Comparison of ENCODE assay signal across 8 mouse cellular contexts in the genomic region with DNA sequence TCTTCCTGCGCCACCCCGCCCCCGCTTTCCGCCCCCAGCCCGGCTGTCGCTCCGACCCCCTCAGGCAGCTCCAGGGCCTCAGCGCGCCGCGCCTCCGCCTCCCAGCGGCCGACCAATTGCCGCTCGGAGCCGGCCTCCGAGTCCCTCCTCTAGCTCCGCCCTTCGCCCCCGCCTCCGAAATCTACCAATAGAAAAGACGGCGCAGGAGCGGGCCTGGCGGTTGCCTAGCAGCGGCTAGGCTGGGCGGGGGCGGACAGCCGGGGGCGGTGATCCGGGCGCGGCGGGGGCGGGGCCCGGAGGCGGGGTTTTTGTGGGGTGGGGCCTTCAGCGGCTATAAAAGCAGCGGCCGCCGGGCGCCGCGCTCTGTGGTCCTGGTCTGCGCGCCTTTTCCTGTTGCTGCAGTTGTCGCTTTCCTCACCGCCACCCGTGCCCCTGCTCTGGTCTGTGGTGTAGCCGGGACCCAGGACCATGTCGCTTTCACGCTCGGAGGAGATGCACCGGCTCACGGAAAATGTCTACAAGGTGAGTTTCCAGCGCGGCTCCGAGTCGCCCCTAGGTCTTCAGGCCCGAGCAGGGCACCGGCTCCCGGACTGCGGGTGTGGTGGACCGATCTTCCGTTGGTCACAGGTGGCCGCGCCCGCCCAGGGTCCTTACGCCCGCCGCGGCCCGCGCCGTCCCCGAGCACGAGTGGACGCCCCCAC. TPM values are rescaled to one million over a fixed set of nuclear protein-coding genes. Genes with fewer than 3 reads are reported as not detected.
DNase-seq lines count a peak whose midpoint lies in the region; ATAC-seq and TF ChIP-seq lines count a peak whose summit lies in the region.

A gene (plus strand): TSS at position 37 of the 701 bp plus-strand sequence.

- peaks cover 7% of the 10 kb centered on the region for H3K4me1 ChIP-seq in ES-Bruce4 (ENCODE audit: control insufficient read depth, insufficient read depth, low read length)
- H3K4me1 ChIP-seq in forebrain, embryonic 14.5 days (ENCODE audit: control insufficient read depth, insufficient read depth, low read length) = peaks cover 27% of the 10 kb centered on the region
- peaks cover 67% of the 10 kb centered on the region for H3K4me1 ChIP-seq in neural tube, embryonic 15.5 days

- peak within 1 kb of the TSS; percentile 97 for H3K4me2 ChIP-seq in forebrain, embryonic 14.5 days (ENCODE audit: low read length)
- H3K4me2 ChIP-seq in neural tube, embryonic 15.5 days = peak within 1 kb of the TSS; percentile 97

- intact Hi-C loops in heart, postnatal 14 days (cut with DNase I) = no loop called here

- peak; percentile 93 for TF ChIP-seq POLR2A in ES-Bruce4 (IDR thresholded peaks at IDR 0.05; ENCODE audit: insufficient read depth, low read length)

- no peaks in the 10 kb centered on the region for H3K9me3 ChIP-seq in ES-Bruce4 (replicated peaks; ENCODE audit: control insufficient read depth, insufficient read depth, low read length, poor library complexity, severe bottlenecking)
- no peaks in the 10 kb centered on the region for H3K9me3 ChIP-seq in forebrain, embryonic 14.5 days (replicated peaks; ENCODE audit: control insufficient read depth, low read length)
- no peaks in the 10 kb centered on the region for H3K9me3 ChIP-seq in neural tube, embryonic 15.5 days (replicated peaks)

- TF ChIP-seq EP300 in ES-Bruce4 (IDR thresholded peaks at IDR 0.05; ENCODE audit: insufficient read depth, low read depth, low read length) = no peak

- peak; percentile 83 for ATAC-seq in cerebellum, adult (ENCODE audit: insufficient number of reproducible peaks, low FRiP score, low TSS enrichment)
- peak; percentile 95 for ATAC-seq in forebrain, embryonic 14.5 days
- ATAC-seq in neural tube, embryonic 15.5 days (ENCODE audit: low FRiP score) = peak; percentile 96

- peak within 1 kb of the TSS; percentile 95 for H3K4me3 ChIP-seq in ES-Bruce4 (ENCODE audit: low read depth, low read length)
- H3K4me3 ChIP-seq in forebrain, embryonic 14.5 days (ENCODE audit: low read depth, low read length) = peak within 1 kb of the TSS; percentile 70
- H3K4me3 ChIP-seq in neural tube, embryonic 15.5 days (replicated peaks) = peak within 1 kb of the TSS; percentile 73

- peak; percentile 99 for DNase-seq in forebrain, embryonic 14.5 days (ENCODE audit: low spot score)
- peak; percentile 99 for DNase-seq in heart, postnatal 14 days
- DNase-seq in layer of hippocampus, adult 11-12 months (ENCODE audit: low spot score) = peak; percentile 98
- peak; percentile 98 to 99 for DNase-seq in lung, adult 18-20 months
- peak; percentile 99 for DNase-seq in testis, postnatal 14 days (ENCODE audit: low spot score)

- 0% methylated on average over 64 of the region's 79 CpGs for WGBS in forebrain, embryonic 14.5 days
- under 1% methylated on average over 53 of the region's 79 CpGs for WGBS in neural tube, embryonic 15.5 days

- no peak within 1 kb of the TSS for H3K27ac ChIP-seq in ES-Bruce4 (ENCODE audit: insufficient read depth, low read length)
- peak within 1 kb of the TSS; percentile 82 for H3K27ac ChIP-seq in forebrain, embryonic 14.5 days (ENCODE audit: low read depth, low read length)
- H3K27ac ChIP-seq in neural tube, embryonic 15.5 days (replicated peaks) = peak within 1 kb of the TSS; percentile 83

- no peak for TF ChIP-seq CTCF in ES-Bruce4 (IDR thresholded peaks at IDR 0.05; ENCODE audit: low read depth, low read length)

- no peaks in the 10 kb centered on the region for H3K36me3 ChIP-seq in ES-Bruce4 (ENCODE audit: control insufficient read depth, insufficient read depth, low read length, poor library complexity, severe bottlenecking)
- no peaks in the 10 kb centered on the region for H3K36me3 ChIP-seq in forebrain, embryonic 14.5 days (ENCODE audit: control insufficient read depth, insufficient read depth, low read length)
- no peaks in the 10 kb centered on the region for H3K36me3 ChIP-seq in neural tube, embryonic 15.5 days

- no peaks in the 10 kb centered on the region for H3K27me3 ChIP-seq in ES-Bruce4 (ENCODE audit: control insufficient read depth, insufficient read depth, low read length, poor library complexity, severe bottlenecking)
- H3K27me3 ChIP-seq in forebrain, embryonic 14.5 days (replicated peaks; ENCODE audit: control insufficient read depth, insufficient read depth, low read length) = no peaks in the 10 kb centered on the region
- 0 out of 2 replicates have a peak, but pooled peaks cover 4% of the 10 kb centered on the region for H3K27me3 ChIP-seq in neural tube, embryonic 15.5 days (replicated peaks)

- H3K9ac ChIP-seq in ES-Bruce4 (ENCODE audit: low read depth, poor library complexity, severe bottlenecking) = peak within 1 kb of the TSS; percentile 81
- H3K9ac ChIP-seq in forebrain, embryonic 14.5 days (ENCODE audit: low read length) = peak within 1 kb of the TSS; percentile 81
- H3K9ac ChIP-seq in neural tube, embryonic 15.5 days (replicated peaks) = peak within 1 kb of the TSS; percentile 76

RNA-seq across cellular contexts. Expression of the gene that starts here (rescaled TPM):
- polyA plus RNA-seq in ES-Bruce4 (2011; ENCODE audit: insufficient read depth, insufficient read length, low read depth, missing spikeins) = 15.4 and 15.6 TPM in 2 replicates
- polyA plus RNA-seq in forebrain, embryonic 14.5 days (2014; fragmentation: Nextera tagmentation; extraction: Ambion mirVana) = 18.7 and 25.2 TPM in 2 replicates
- 10 to 100 TPM in 1 of 2 experiments, 1 to 10 TPM in 1; 9.2 to 10.3 TPM for total RNA-seq in heart, postnatal 14 days (2021)
- 16.6 and 20.5 TPM in 2 replicates for polyA plus RNA-seq in neural tube, embryonic 15.5 days (2015; fragmentation: Nextera tagmentation; extraction: Ambion mirVana)
